Mouse (Mus musculus) lung, embryonic 16.5 days (tissue): ENCODE measurements around the gene Tnfrsf1b. TPM values are rescaled to one million over a fixed set of nuclear protein-coding genes. Genes with fewer than 3 reads are reported as not detected.

ENCODE experiments used
- ATAC-seq: fragments of 200-750 bp; cut with Nextera tagmentation; 2 replicates; pipeline ENCODE4 v1.8.0; 2017; ENCODE audit warnings: low read depth, mild to moderate bottlenecking, moderate library complexity
- H3K27ac ChIP-seq: fragments of 300-500 bp; sonication (generic); 2 replicates; pipeline ENCODE4 v1.5.1; 2014; ENCODE audit warnings: mild to moderate bottlenecking, control low read depth, low read length
- H3K27me3 ChIP-seq: fragments of 300-500 bp; sonication (generic); 2 replicates; pipeline ENCODE4 v1.6.1; 2014; ENCODE audit warnings: low read depth, low read length, mixed read lengths; ENCODE audit not compliant: control insufficient read depth, insufficient read depth
- H3K36me3 ChIP-seq: fragments of 300-500 bp; sonication (generic); 2 replicates; pipeline ENCODE4 v1.6.1; 2014; ENCODE audit warnings: low read length; ENCODE audit not compliant: control insufficient read depth, insufficient read depth
- H3K4me1 ChIP-seq: fragments of 300-500 bp; sonication (generic); replicated peaks from 2 replicates; pipeline ENCODE4 v1.6.1; 2014; ENCODE audit warnings: low read length, mixed read lengths; ENCODE audit not compliant: control insufficient read depth, insufficient read depth
- H3K4me2 ChIP-seq: fragments of 300-500 bp; sonication (generic); 2 replicates; pipeline ENCODE4 v1.6.1; 2014; ENCODE audit warnings: low read depth, low read length, control low read depth
- H3K4me3 ChIP-seq: fragments of 300-500 bp; sonication (generic); 2 replicates; pipeline ENCODE4 v1.5.1; 2014; ENCODE audit warnings: mild to moderate bottlenecking, low read length, control low read depth
- H3K9ac ChIP-seq: fragments of 300-500 bp; sonication (generic); 2 replicates; pipeline ENCODE4 v1.6.1; 2014; ENCODE audit warnings: low read length, control low read depth
- H3K9me3 ChIP-seq: fragments of 300-500 bp; sonication (generic); 2 replicates; pipeline ENCODE4 v1.6.1; 2016; ENCODE audit warnings: low read length; ENCODE audit not compliant: control insufficient read depth
- WGBS: fragments of 180-500 bp; shearing (Covaris S2); extraction: QIAGEN DNeasy Blood & Tissue Kit; methylation state at CpG from one replicate; pipeline ENCODE4 v1.1.7; 2014; 5-methylcytosine and 5-hydroxymethylcytosine counted together
- polyA plus RNA-seq: library from polyadenylated mRNA; unstranded; fragments of >200 nt; fragmentation: Nextera tagmentation; extraction: Ambion mirVana; gene quantifications from 2 replicates; pipeline ENCODE4 v1.2.1, GENCODE M21; 2015

Tnfrsf1b gene
- 5.0 and 5.3 TPM in 2 replicates for polyA plus RNA-seq

GRCm38 (mm10) chr4:145246173-145247011, at the start of gene Tnfrsf1b:
TSS of gene Tnfrsf1b (minus strand) at chr4:145246870.
- peak within 1 kb of the TSS; percentile 60 for H3K4me3 ChIP-seq
- no peaks in the 10 kb centered on the region for H3K4me1 ChIP-seq
- H3K4me2 ChIP-seq, result peak within 1 kb of the TSS; percentile 89
- no peaks in the 10 kb centered on the region for H3K9me3 ChIP-seq
- H3K9ac ChIP-seq, result peak within 1 kb of the TSS; percentile 70
- WGBS, result under 1% methylated on average over 44 of the region's 47 CpGs
- H3K27me3 ChIP-seq, result peaks cover 25% of the 10 kb centered on the region
- peak; percentile 90 for ATAC-seq
- H3K36me3 ChIP-seq, result no peaks in the 10 kb centered on the region
- H3K27ac ChIP-seq, result no peak within 1 kb of the TSS

GRCm38 (mm10) chr4:145295589-145296300, 49.1 kb upstream of the Tnfrsf1b start:
- Histone ChIP-seq H3K27ac (no peak overlapping the region), H3K9me3 (no peaks in the 10 kb centered on the region), H3K9ac (no peak overlapping the region), H3K4me1 (no peaks in the 10 kb centered on the region), H3K4me3 (no peak overlapping the region), H3K36me3 (no peaks in the 10 kb centered on the region), H3K4me2 (no peak overlapping the region), H3K27me3 (no peaks in the 10 kb centered on the region)
- WGBS, result 47% methylated on average over 5 of the region's 5 CpGs
- ATAC-seq, result no peak

- 74% methylated on average over 5 of the region's 5 CpGs for WGBS
- H3K4me1 ChIP-seq, result no peaks in the 10 kb centered on the region
- H3K9me3 ChIP-seq, result no peaks in the 10 kb centered on the region
- H3K27me3 ChIP-seq, result no peaks in the 10 kb centered on the region
- no peak overlapping the region for H3K4me2 ChIP-seq
- no peak overlapping the region for H3K27ac ChIP-seq
- no peak overlapping the region for H3K4me3 ChIP-seq
- no peak for ATAC-seq
- no peak overlapping the region for H3K9ac ChIP-seq
- H3K36me3 ChIP-seq, result no peaks in the 10 kb centered on the region
These were observed 47.9 kb upstream of the Tnfrsf1b start for GRCm38 (mm10) chr4:145294588-145294987.

- no peak overlapping the region for H3K4me2 ChIP-seq
- WGBS, result 50% methylated on average over 4 of the region's 4 CpGs
- no peaks in the 10 kb centered on the region for H3K9me3 ChIP-seq
- H3K9ac ChIP-seq, result no peak overlapping the region
- ATAC-seq, result peak; percentile 60; the same call in 1 of the 2 replicates
- no peak overlapping the region for H3K27ac ChIP-seq
- no peaks in the 10 kb centered on the region for H3K36me3 ChIP-seq
- no peak overlapping the region for H3K4me3 ChIP-seq
- H3K4me1 ChIP-seq, result no peaks in the 10 kb centered on the region
- H3K27me3 ChIP-seq, result no peaks in the 10 kb centered on the region
These were observed 39.9 kb upstream of the Tnfrsf1b start for GRCm38 (mm10) chr4:145286369-145287120.

GRCm38 (mm10) chr4:145284675-145285074, 38.0 kb upstream of the Tnfrsf1b start:
- Histone ChIP-seq H3K4me1 (no peaks in the 10 kb centered on the region), H3K36me3 (no peaks in the 10 kb centered on the region), H3K9me3 (peaks cover under 1% of the 10 kb centered on the region; the same call in 1 of the 2 replicates), H3K4me2 (no peak overlapping the region), H3K9ac (no peak overlapping the region), H3K4me3 (no peak overlapping the region), H3K27ac (no peak overlapping the region), H3K27me3 (no peaks in the 10 kb centered on the region)
- 92% methylated on average over 4 of the region's 4 CpGs for WGBS
- ATAC-seq, result no peak

GRCm38 (mm10) chr4:145283441-145283840, 36.8 kb upstream of the Tnfrsf1b start:
- WGBS, result 51% methylated on average over 6 of the region's 6 CpGs
- H3K36me3 ChIP-seq, result no peaks in the 10 kb centered on the region
- H3K27me3 ChIP-seq, result no peaks in the 10 kb centered on the region
- H3K9ac ChIP-seq, result no peak overlapping the region
- ATAC-seq, result no peak
- H3K9me3 ChIP-seq, result peaks cover 3% of the 10 kb centered on the region; the same call in 1 of the 2 replicates
- no peak overlapping the region for H3K4me3 ChIP-seq
- no peak overlapping the region for H3K27ac ChIP-seq
- no peak overlapping the region for H3K4me2 ChIP-seq
- H3K4me1 ChIP-seq, result no peaks in the 10 kb centered on the region

- no peak overlapping the region for H3K4me2 ChIP-seq
- H3K36me3 ChIP-seq, result no peaks in the 10 kb centered on the region
- no peaks in the 10 kb centered on the region for H3K27me3 ChIP-seq
- no peak overlapping the region for H3K27ac ChIP-seq
- peaks cover 3% of the 10 kb centered on the region; the same call in 1 of the 2 replicates for H3K9me3 ChIP-seq
- no peak overlapping the region for H3K9ac ChIP-seq
- no peaks in the 10 kb centered on the region for H3K4me1 ChIP-seq
- WGBS, result 83% methylated on average over 6 of the region's 6 CpGs
- no peak overlapping the region for H3K4me3 ChIP-seq
- no peak for ATAC-seq
These were observed 34.3 kb upstream of the Tnfrsf1b start for GRCm38 (mm10) chr4:145280966-145281365.

- WGBS, result 53% methylated on average over 3 of the region's 3 CpGs
- Histone ChIP-seq H3K36me3 (no peaks in the 10 kb centered on the region), H3K4me2 (no peak overlapping the region), H3K27me3 (no peaks in the 10 kb centered on the region), H3K27ac (no peak overlapping the region), H3K4me3 (no peak overlapping the region), H3K9ac (no peak overlapping the region), H3K4me1 (no peaks in the 10 kb centered on the region), H3K9me3 (peaks cover 3% of the 10 kb centered on the region; the same call in 1 of the 2 replicates)
- ATAC-seq, result peak; percentile 65
These were observed 32.2 kb upstream of the Tnfrsf1b start for GRCm38 (mm10) chr4:145278724-145279370.
